Mouse (Mus musculus): ENCODE measurements around the gene Sp140.
"Not testable (repeated sequence)": the region's sequence is repeated elsewhere in the genome, so short reads cannot be mapped to it uniquely, and the experiment has no call there.

DNA sequence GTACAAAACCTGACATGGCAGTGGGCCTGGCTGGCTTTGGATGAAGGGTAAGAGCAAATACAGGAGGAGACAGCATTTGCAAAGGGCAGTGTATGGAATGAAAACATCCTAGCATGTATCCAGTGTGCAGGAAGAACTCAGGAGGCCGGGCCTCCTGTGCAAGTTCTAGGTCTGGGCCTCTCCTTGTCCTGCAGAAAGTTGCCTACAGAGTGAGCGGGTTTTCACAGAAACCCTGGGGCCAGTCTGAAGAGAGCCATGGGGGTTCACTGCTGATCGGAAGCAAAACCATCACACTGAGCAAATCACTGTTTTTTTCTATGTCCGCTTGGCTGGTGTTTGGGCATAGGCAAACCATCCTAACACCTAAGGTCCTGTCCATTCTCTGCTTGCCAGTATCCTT, 38.0 kb downstream of the Sp140 start:
- TF ChIP-seq CTCF (IDR thresholded peaks at IDR 0.05; ENCODE audit: borderline replicate concordance, extremely low read depth, insufficient read depth, insufficient read length); POLR2A (IDR thresholded peaks at IDR 0.05; ENCODE audit: borderline replicate concordance, extremely low read depth, insufficient read depth, insufficient read length, poor library complexity, severe bottlenecking): not testable (repeated sequence)
